Mouse (Mus musculus): ENCODE results near the gene Esyt2. TPM values are rescaled to one million over a fixed set of nuclear protein-coding genes. Genes with fewer than 3 reads are reported as not detected.

Esyt2 gene
- 9.9 and 10.4 TPM in 2 replicates for polyA plus RNA-seq (2015; fragmentation: Nextera tagmentation; extraction: Ambion mirVana)

DNA sequence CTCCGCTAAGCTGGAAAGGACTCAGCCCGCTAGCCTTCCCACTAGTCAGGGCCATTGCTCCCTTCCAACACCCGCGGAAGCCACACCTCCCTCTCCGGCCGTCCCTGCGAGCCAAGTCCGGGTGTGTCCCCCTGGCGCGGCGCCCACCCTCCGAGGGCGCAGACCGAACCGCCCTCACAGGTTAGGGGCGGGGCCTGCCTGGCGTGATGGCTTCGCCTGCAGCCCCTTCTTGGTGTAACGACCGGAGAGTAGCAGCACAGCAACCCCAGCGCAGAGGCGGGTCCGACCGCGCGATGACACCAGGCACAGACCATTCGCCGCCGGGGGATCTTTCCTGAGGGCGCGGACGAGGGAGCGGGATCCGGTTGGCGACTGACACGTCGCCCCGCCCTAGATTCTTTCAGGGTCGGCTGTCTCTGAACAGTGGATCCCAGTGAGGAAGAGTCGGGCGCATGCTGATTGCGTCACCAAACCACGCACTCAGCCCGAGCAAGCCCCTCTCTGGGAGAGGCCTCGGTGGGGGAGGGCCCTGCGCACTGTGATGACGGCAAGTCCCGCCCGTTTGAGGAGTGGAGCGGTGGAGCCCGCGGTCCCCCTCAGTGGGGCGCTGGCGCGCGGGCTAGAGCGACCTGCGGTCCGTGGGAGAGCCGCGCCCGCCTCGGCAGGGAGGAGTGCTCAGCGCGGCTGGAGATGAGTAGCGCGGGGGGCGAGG lies at the start of gene Esyt2:
TSS of gene Esyt2 (plus strand) at position 544 of the 712 bp plus-strand sequence.
- Histone ChIP-seq H3K4me1 (peaks cover 23% of the 10 kb centered on the region), H3K9ac (peak within 1 kb of the TSS; percentile 94), H3K27ac (replicated peaks) (peak within 1 kb of the TSS; percentile 98), H3K9me3 (no peaks in the 10 kb centered on the region), H3K27me3 (replicated peaks) (peaks cover 12% of the 10 kb centered on the region), H3K4me3 (peak within 1 kb of the TSS; percentile 91), H3K36me3 (no peaks in the 10 kb centered on the region), H3K4me2 (peak within 1 kb of the TSS; percentile 99)
- WGBS, result under 1% methylated on average over 68 of the region's 68 CpGs
- peak; percentile 97 for ATAC-seq (ENCODE audit: extremely low read depth, insufficient number of reproducible peaks, low FRiP score, low TSS enrichment)

DNA sequence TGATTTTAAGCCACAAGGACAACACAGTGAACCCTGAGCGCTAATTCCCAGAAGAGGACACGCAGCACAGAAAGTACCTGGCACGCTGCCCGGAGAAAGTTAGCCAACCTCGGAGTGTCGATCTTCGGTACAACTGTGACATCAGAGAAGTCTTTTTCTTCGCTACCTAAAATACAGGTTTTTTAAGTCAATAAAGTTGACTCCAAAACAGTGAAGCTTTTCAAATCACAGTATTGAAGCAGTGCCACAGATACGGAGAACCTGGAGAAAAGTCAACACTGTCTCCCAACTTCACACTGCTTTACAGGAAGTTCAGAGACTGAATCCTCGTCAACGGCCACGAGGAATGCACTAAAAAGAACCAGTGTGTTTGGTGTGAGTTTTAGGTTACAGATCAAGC lies 49.4 kb upstream of the Esyt2 start:
- 45% methylated on average over 12 of the region's 12 CpGs for WGBS
- no peak overlapping the region for H3K4me3 ChIP-seq
- H3K36me3 ChIP-seq, result no peaks in the 10 kb centered on the region
- H3K4me2 ChIP-seq, result peak overlapping the region; percentile 50
- no peaks in the 10 kb centered on the region for H3K9me3 ChIP-seq
- no peak overlapping the region for H3K27ac ChIP-seq (replicated peaks)
- no peaks in the 10 kb centered on the region for H3K27me3 ChIP-seq (replicated peaks)
- no peak overlapping the region for H3K9ac ChIP-seq
- no peak for ATAC-seq (ENCODE audit: extremely low read depth, insufficient number of reproducible peaks, low FRiP score, low TSS enrichment)
- H3K4me1 ChIP-seq, result 0 out of 2 replicates have a peak, but pooled peaks cover 5% of the 10 kb centered on the region

GRCm38 (mm10) chr12:116232061-116232460 lies 48.9 kb upstream of the Esyt2 start:
- H3K4me3 ChIP-seq, result no peak overlapping the region

GRCm38 (mm10) chr12:116235356-116235755 lies 45.6 kb upstream of the Esyt2 start:
- Histone ChIP-seq H3K4me2 (no peak overlapping the region), H3K9ac (no peak overlapping the region), H3K27ac (replicated peaks) (no peak overlapping the region), H3K4me1 (0 out of 2 replicates have a peak, but pooled peaks cover 5% of the 10 kb centered on the region), H3K27me3 (replicated peaks) (no peaks in the 10 kb centered on the region), H3K9me3 (no peaks in the 10 kb centered on the region), H3K4me3 (no peak overlapping the region), H3K36me3 (peaks cover 3% of the 10 kb centered on the region; the same call in 1 of the 2 replicates)
- ATAC-seq (ENCODE audit: extremely low read depth, insufficient number of reproducible peaks, low FRiP score, low TSS enrichment), result no peak
- WGBS, result 56% methylated on average over 4 of the region's 4 CpGs

More at GRCm38 (mm10) chr12:116232061-116232460, 48.9 kb upstream of the Esyt2 start:
- 0 out of 2 replicates have a peak, but pooled peaks cover 5% of the 10 kb centered on the region for H3K4me1 ChIP-seq
- H3K27ac ChIP-seq (replicated peaks), result no peak overlapping the region
- whole genome bisulfite sequencing, result 63% methylated on average over 1 of the region's 1 CpGs
- H3K4me2 ChIP-seq, result peak overlapping the region; percentile 50; the same call in 1 of the 2 replicates
- ATAC-seq (ENCODE audit: extremely low read depth, insufficient number of reproducible peaks, low FRiP score, low TSS enrichment), result no peak
- no peaks in the 10 kb centered on the region for H3K9me3 ChIP-seq
- H3K27me3 ChIP-seq (replicated peaks), result no peaks in the 10 kb centered on the region
- no peaks in the 10 kb centered on the region for H3K36me3 ChIP-seq
- H3K9ac ChIP-seq, result no peak overlapping the region

DNA sequence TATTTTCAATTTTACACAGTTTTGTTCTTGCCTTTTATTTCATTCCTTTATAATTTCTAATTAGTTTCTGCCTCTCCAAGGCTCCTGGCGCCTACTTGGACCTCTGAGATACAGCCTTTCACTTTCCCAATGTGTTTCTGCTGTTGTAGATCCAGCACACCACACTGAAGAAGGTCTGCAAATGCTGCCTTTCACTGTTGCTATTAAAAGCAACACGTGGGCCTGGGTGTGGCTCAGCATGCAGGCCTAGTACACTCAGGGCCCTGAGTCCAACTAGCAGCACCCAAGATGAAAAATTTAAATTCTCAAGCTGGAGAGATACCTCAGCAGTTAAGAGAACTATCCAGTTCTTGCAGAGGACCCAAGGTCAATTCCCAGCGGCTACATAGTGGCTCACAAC lies 44.3 kb upstream of the Esyt2 start:
- Histone ChIP-seq H3K36me3 (peaks cover 3% of the 10 kb centered on the region; the same call in 1 of the 2 replicates), H3K4me1 (0 out of 2 replicates have a peak, but pooled peaks cover 4% of the 10 kb centered on the region), H3K27me3 (replicated peaks) (no peaks in the 10 kb centered on the region), H3K9me3 (no peaks in the 10 kb centered on the region), H3K4me3 (no peak overlapping the region), H3K9ac (no peak overlapping the region), H3K4me2 (no peak overlapping the region), H3K27ac (replicated peaks) (no peak overlapping the region)
- ATAC-seq (ENCODE audit: extremely low read depth, insufficient number of reproducible peaks, low FRiP score, low TSS enrichment), result no peak
- WGBS, result 57% methylated on average over 3 of the region's 3 CpGs

DNA sequence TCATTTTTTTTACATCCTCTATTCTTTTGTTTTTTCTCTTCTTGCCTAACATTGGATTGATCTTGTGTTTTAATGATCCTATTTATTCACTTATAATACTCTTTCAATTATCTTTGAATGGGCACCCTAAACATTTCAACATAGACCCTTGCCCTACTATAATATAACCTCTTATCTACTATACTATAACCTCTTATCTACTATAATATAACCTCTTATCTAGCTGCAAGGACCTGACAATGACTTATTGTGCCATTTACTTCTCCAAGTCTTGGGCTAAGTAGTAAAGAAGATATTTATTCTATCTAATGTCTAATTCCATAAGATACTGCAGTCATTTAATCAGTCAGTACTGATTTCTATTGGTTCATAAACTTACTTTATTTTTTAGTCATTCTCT lies 42.6 kb upstream of the Esyt2 start:
- H3K27me3 ChIP-seq (replicated peaks), result no peaks in the 10 kb centered on the region
- no peak overlapping the region for H3K4me2 ChIP-seq
- peaks cover 3% of the 10 kb centered on the region; the same call in 1 of the 2 replicates for H3K36me3 ChIP-seq
- no peak overlapping the region for H3K9ac ChIP-seq
- no peak for ATAC-seq (ENCODE audit: extremely low read depth, insufficient number of reproducible peaks, low FRiP score, low TSS enrichment)
- H3K27ac ChIP-seq (replicated peaks), result no peak overlapping the region
- H3K4me1 ChIP-seq, result no peaks in the 10 kb centered on the region
- no peaks in the 10 kb centered on the region for H3K9me3 ChIP-seq
- H3K4me3 ChIP-seq, result no peak overlapping the region

- ATAC-seq (ENCODE audit: extremely low read depth, insufficient number of reproducible peaks, low FRiP score, low TSS enrichment), result no peak
- Histone ChIP-seq H3K36me3 (peaks cover 3% of the 10 kb centered on the region; the same call in 1 of the 2 replicates), H3K4me2 (no peak overlapping the region), H3K9ac (no peak overlapping the region), H3K9me3 (no peaks in the 10 kb centered on the region), H3K27me3 (replicated peaks) (no peaks in the 10 kb centered on the region), H3K4me3 (no peak overlapping the region), H3K4me1 (no peaks in the 10 kb centered on the region), H3K27ac (replicated peaks) (no peak overlapping the region)
- 60% methylated on average over 3 of the region's 3 CpGs for WGBS
Measured at GRCm38 (mm10) chr12:116238803-116239202, 42.2 kb upstream of the Esyt2 start.

GRCm38 (mm10) chr12:116244601-116245000 lies 36.4 kb upstream of the Esyt2 start:
- H3K4me2 ChIP-seq, result no peak overlapping the region
- WGBS, result 74% methylated on average over 1 of the region's 1 CpGs
- no peaks in the 10 kb centered on the region for H3K4me1 ChIP-seq
- H3K27me3 ChIP-seq (replicated peaks), result no peaks in the 10 kb centered on the region
- H3K36me3 ChIP-seq, result peaks cover 8% of the 10 kb centered on the region; the same call in 1 of the 2 replicates
- no peak overlapping the region for H3K27ac ChIP-seq (replicated peaks)
- H3K9ac ChIP-seq, result no peak overlapping the region
- no peak for ATAC-seq (ENCODE audit: extremely low read depth, insufficient number of reproducible peaks, low FRiP score, low TSS enrichment)
- H3K9me3 ChIP-seq, result no peaks in the 10 kb centered on the region
- H3K4me3 ChIP-seq, result no peak overlapping the region

DNA sequence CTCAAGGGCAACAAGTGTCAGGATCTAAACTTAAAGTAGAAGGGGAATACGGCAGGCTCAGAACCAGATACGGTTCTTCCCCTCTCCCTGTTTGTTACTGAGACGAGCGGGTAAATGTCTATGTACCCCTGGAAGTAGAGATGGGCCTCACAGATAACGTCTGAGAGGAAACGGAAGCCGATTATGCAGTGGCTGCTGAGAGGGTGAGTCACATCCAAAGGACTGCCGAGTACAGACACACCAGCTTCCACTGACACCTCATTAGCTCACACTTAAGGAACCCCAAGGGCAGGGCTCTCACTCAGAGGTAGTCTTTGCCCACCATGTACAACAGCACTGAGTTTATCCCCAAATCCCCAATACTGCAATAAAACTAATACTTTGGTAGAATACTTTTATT lies 26.3 kb upstream of the Esyt2 start:
- Histone ChIP-seq H3K9ac (no peak overlapping the region), H3K4me1 (no peaks in the 10 kb centered on the region), H3K27me3 (replicated peaks) (peaks cover 13% of the 10 kb centered on the region; the same call in 1 of the 2 replicates), H3K36me3 (peaks cover 4% of the 10 kb centered on the region), H3K9me3 (no peaks in the 10 kb centered on the region), H3K4me3 (no peak overlapping the region), H3K4me2 (no peak overlapping the region), H3K27ac (replicated peaks) (no peak overlapping the region)
- ATAC-seq (ENCODE audit: extremely low read depth, insufficient number of reproducible peaks, low FRiP score, low TSS enrichment), result no peak
- WGBS, result 31% methylated on average over 8 of the region's 8 CpGs

DNA sequence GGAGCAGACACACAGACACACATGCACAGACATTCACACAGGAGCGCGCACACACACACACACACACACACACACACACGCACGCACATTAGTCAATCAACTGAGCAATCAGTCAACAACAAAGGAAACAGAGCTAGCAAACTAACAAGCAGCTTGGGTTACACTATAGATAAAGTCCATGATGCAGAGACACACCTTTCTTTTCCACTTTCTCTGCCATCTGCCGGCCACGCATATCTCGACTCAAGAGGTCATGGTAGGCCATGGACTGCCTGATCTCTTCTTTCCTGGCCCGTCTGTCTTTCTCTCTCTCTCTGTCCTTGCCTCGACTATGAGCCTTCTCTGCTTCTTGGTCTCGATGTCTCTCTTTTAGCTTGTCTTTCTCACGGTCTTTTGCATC lies 25.4 kb upstream of the Esyt2 start:
- Histone ChIP-seq H3K27ac (replicated peaks) (no peak overlapping the region), H3K9me3 (no peaks in the 10 kb centered on the region), H3K36me3 (peaks cover 4% of the 10 kb centered on the region), H3K9ac (no peak overlapping the region), H3K4me1 (no peaks in the 10 kb centered on the region), H3K4me3 (no peak overlapping the region), H3K27me3 (replicated peaks) (peaks cover 13% of the 10 kb centered on the region; the same call in 1 of the 2 replicates), H3K4me2 (no peak overlapping the region)
- no peak for ATAC-seq (ENCODE audit: extremely low read depth, insufficient number of reproducible peaks, low FRiP score, low TSS enrichment)
- 71% methylated on average over 11 of the region's 11 CpGs for WGBS

GRCm38 (mm10) chr12:116258321-116258720 lies 22.7 kb upstream of the Esyt2 start:
- ATAC-seq (ENCODE audit: extremely low read depth, insufficient number of reproducible peaks, low FRiP score, low TSS enrichment), result no peak
- Histone ChIP-seq H3K4me2 (no peak overlapping the region), H3K36me3 (peaks cover 4% of the 10 kb centered on the region), H3K9me3 (no peaks in the 10 kb centered on the region), H3K27me3 (replicated peaks) (peaks cover 21% of the 10 kb centered on the region), H3K4me3 (no peak overlapping the region), H3K4me1 (peaks cover 2% of the 10 kb centered on the region; the same call in 1 of the 2 replicates), H3K9ac (no peak overlapping the region), H3K27ac (replicated peaks) (no peak overlapping the region)
- WGBS, result 78% methylated on average over 2 of the region's 2 CpGs

All from heart, embryonic 13.5 days (tissue).